Mouse (Mus musculus) lung, postnatal 10 days (tissue): Measurements from ENCODE around the gene Trmt13.
A peak's percentile ranks its signal among the peaks of the same experiment; 100 is the strongest.
"Not testable (repeated sequence)": the region's sequence is repeated elsewhere in the genome, so short reads cannot be mapped to it uniquely, and the experiment has no call there.

Experiments
- DNase-seq: peaks from one replicate; pipeline ENCODE4 v3.0.0; 2021

The Trmt13 gene

DNA sequence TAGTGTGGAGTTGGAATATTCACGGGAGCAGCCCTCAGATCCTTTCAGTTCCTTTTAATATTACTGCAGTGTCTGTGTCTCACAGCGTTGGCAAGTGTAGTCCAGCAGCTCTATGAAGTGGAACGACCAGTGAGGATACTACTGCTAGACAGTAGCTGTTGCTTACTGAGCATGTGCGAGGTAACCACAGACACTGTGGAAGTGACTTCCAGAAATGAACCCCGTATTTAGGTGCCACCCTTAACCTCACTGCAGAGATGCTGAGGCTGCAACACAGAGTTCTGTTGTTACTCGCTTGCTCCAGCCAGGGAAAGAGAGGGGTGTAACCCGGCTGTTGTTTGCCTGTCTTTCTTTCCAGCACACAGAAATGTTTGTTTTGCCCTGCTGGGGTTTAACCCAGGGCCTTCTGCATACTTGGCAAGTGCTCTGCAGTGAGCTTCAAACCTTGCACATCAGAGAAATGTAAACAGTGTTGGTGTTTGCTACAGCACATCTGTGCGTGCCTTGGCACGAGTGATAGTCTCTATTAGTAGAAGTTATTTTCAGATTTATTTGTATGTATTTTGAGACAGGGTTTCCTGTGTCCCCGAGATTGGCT, at the start of gene Trmt13:
TSS of gene Trmt13 (minus strand) at position 293 of the 598 bp plus-strand sequence.
- DNase-seq: peak; percentile 51

DNA sequence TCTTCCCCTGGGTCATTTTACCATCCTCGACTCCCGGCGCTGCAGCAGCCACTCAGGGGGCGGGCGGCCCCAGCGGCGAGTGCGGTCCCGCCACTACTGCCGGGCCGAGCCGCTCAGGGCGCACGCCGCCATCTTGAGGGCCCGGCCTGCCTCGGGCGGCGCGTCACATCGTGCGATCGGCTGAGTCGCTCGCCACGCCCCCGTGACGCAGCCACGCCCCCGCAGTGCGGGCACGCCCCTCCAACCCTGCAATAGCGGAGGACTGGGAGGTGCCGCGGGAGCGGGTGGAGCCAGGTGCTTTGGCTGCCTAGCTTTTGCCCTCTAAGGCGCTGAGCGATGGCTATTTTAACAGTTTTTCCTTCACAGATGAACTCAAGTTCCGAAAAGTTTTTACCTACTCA, 48.1 kb upstream of the Trmt13 start, which contains the start of gene Mfsd14a:
TSS of gene Mfsd14a (minus strand) at position 215 of the 401 bp plus-strand sequence.
- peak; percentile 100 for DNase-seq

DNA sequence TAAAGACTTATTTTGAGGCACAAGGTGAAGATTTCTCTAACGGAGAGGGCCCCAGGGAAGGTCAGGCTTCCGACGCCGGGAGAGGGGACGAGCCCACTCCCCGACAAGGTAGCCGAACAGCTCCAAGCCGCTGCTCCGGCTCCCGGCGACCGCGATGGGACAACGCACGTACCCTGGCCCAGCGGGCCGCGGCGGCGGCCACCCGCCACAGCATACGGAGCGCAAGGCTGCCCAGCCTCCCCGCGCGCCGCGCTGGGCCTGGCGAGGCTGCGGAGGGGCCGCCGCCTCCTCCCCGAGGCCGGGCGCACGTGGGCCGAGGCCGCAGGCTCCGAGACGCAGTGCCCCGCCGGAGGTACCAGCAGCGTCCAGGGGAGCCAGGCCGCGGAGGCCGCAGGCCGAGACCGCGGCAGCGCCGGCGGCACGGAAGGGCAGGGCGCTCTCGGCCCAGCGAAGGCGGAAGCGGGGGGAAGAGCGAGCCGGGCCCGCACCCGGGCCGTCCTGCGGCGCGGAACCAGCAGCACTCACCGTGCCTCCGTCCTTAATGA, 47.6 kb upstream of the Trmt13 start:
- no peak for DNase-seq

DNA sequence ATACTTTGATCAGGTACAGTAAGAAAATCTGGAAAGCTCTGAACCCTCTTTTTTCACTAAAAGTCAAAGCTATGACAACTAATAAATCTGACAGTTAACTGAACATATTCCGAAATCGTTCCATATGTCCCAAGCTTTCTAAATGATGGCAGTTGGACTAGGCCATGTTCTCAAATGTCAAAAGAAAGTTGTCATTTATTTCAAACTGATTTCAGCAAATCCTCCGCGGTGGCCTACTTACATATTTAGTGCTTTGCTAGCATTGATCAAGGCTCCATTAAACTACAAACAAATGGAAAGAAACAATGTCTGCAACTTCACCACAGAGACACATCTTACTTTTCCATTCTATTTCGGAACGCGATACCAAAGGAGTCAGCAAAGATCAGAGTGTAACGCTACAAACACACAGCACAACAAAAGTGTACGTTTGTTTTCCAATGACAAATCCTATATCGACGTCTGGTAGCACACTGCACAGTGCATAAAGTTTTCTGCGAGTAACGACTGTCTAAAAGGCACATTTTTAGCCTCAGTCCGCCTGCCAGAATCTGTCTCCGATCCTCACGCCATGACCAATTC, 47.0 kb upstream of the Trmt13 start:
- DNase-seq: no peak

DNA sequence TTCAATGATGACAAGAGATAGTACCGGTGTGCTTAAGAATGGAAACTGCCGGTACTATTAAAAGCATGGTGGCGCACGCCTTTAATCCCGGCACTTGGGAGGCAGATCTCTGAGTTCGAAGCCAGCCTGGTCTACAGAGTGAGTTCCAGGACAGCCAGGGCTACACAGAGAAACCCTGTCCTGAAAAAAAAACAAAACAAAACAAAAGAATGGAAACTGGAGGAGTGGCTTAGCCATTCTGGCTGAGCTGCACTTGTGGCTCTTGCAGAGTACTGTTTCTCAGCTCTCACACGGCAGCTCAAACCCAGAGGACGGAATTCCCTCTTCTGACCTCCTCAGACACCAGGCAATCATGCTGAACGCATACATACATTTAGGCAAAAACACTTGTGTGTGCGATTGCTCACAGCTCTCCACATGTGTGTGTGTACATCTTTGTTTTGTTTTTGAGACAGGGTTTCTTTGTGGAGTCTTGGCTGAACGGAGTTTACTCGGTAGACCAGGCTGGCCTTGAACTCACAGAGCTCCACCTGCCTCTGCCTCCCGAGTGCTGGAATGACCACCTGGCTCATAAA, 45.6 kb upstream of the Trmt13 start:
- DNase-seq: no peak

DNA sequence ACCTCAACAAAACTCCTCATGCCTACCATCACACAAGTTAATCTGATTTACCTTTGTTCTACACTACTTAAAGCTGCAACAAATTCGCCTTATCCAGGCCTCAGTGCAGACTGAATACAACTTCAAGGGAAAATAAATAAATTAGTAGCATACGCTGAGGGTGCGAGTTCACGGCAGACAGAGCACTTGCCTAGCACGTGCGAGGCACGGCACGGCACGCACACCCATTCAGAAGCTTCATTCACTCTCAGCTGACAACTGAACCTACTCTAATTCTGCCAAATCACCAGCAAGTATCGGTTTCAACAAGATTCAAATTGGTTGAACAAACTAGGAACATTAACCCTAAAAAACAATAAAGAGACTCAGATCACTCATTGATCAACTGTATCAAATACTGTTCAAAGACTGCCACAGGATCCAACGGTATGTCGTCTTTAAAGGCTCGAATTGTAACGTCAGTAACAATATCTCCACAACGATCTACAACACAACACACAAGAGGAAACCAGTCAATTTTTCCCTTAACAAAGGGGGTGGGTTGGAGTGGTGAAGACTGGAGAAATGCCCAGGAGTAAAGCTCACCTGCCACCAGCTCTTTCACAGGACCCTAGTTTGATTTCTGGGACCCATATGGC, 44.7 kb upstream of the Trmt13 start:
- DNase-seq: no peak

DNA sequence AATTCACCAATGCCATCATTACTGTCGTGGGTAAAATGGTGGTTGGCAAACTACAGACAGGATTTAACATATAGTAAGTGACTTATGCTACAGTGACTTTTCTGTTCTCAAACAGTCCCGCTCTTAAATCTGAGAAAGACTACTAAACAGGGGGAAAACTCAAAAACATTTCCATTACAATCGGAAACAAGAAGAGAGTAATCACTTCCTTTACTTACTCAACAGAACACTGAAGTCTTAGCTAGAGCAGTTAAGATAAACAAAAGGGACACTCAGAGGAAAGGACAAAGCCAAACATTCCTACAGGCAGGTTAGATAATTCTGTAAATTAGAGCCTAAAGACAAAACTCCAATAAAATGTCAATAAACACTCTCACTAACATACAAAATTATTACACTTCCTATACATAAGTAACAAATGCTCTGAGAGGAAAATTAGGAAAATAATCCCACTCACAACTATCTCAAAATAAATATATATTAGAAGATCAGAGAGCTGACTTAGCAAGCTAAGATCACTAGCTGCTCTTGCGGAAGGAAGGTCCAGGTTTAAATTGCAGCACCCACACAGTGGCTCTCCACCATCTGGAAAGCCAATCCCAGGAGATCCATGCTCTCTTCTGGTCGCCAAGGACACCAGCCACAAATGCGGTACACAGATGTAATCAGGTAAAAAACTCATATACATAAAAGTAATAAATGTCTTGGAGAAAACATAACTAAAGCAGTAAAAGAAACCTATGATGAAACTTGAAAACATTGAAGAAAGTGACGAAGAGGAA, 42.0 kb upstream of the Trmt13 start:
- DNase-seq: no peak

DNA sequence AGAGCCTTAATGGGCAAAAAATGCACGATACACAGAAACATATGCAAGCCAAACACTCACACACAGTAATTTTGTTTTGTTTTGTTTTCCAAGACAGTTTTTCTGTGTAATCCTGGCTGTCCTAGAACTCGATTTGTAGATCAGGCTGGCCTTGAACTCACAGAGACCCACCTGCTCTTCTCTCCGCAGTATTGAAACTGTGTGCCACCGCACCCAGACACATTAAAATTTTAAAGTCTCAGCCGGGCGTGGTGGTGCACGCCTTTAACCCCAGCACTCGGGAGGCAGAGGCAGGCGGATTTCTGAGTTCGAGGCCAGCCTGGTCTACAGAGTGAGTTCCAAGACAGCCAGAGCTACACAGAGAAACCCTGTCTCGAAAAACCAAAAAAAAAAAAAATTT, 39.7 kb upstream of the Trmt13 start:
- not testable (repeated sequence) for DNase-seq

DNA sequence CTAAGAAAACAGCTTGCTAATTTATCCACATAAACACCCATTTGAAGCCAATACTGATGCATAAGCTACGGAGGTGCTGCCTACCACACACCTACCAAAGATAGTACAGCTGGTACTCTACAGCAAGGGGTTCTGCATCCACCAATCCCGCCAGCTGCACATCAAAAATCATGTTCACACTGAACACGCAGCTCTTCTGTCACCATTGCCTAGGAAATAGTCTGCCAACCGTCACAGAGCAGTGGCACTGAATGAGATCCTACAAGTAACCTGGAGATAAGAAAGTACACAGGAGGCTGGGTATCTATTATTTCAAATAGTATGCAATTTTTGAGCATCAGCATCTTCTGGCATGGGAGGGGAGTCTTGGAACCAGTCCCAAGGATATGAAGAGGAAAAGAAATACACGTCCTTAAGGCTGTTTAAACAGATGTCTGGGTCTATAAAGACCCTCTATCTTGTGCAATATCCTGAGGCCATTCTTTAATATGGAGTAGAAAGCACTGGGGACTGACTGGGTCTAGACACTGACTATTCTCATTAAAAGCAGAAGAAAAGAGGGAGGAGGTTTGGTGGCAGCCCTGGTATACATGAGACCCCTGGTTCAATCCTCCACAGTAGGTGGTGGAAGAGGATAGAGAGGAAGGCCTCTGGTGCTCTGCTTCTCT, 39.0 kb upstream of the Trmt13 start:
- DNase-seq: no peak

DNA sequence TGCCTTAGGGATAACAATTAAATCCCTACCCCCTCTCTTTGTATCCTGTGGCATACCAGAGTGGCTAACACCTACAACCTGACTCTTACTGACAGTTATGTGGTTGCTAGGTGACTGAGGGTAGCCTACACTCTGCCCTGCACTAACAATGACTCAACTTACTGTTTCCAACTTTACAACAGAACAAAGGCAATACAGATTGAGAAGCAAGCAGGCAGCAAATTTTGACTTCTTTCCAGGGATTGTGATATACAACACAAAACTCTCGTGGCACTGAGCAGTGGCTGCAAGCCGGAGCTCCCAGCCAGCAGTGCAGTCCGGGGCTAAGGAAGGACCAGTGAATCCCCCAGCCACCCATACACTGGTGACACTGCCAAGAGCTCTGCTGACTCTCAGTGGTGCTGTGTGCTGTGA, 37.7 kb upstream of the Trmt13 start:
- DNase-seq: no peak

DNA sequence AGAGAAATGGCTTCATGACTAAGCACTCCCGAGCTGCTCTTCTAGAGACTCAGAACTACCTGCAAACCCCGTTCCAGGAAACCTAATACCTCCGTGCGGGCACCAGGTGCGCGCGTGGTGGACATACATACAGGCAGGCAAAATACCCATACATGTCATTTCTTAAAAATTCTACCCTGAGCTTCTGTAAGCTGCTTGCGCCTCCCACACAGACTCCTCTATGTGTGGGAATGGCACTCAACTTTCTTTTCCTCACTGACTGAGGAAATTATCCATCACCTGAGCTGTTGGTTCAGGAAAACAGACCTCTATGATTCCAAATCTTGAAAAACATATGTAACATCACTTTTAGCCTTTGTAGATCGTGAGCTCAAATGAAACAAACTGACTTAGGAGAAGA, 36.3 kb upstream of the Trmt13 start:
- no peak for DNase-seq

DNA sequence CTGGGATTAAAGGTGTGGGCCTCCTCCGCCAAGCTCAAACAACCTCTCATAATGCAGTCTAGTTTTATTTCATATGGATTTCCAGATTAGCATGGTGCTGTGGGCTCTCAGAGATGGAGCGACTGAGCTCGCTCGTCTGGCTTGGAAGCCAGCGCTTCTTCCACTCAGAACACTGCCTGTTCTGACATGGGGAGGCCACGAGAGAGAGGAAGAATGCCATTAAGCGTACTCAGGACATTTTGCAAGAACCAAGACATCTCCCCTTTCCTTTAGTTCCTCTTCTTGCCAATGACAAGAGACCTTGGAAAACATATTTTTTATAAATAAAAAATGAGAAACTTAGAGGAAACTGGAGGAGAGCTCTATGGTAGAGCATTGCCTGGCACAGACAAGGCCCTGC, 34.4 kb upstream of the Trmt13 start:
- DNase-seq: no peak

DNA sequence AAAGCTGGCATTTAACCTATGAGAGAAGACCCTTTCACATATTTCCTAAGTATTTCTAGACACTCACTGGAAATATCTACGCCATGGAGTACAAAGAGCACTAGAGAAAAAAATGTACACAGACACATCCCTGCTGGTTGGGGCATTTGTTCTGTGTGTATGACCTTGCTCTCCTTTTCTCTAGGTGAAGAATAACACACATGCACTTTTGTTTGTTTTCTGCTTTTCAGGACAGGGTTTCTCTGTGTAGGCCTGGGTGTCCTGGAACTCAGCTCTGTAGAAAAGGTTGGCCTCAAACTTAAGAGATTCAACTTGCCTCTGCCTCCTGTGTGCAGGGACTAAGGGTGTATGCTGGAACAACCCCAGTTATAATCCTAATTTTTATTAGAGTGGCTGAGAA, 32.0 kb upstream of the Trmt13 start:
- DNase-seq: no peak

DNA sequence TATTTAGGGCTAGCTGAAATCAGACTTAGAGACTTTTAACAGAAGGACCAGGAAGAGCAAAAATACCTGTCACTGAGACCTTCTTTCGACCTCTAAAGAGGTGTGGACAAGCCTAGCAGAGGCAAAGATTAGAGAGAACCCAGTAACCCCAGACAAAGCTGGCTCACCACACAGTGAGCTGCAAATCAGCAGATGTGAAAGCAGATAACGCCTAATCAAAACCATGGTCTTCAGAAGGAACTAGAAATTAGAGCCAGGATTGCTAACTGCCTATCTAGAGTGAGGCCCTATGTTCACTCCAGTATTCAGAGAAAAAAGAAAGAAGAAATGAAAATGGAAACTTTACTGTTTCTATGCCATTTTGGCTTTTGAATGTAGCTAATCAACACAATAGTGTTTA, 28.0 kb upstream of the Trmt13 start:
- no peak for DNase-seq

DNA sequence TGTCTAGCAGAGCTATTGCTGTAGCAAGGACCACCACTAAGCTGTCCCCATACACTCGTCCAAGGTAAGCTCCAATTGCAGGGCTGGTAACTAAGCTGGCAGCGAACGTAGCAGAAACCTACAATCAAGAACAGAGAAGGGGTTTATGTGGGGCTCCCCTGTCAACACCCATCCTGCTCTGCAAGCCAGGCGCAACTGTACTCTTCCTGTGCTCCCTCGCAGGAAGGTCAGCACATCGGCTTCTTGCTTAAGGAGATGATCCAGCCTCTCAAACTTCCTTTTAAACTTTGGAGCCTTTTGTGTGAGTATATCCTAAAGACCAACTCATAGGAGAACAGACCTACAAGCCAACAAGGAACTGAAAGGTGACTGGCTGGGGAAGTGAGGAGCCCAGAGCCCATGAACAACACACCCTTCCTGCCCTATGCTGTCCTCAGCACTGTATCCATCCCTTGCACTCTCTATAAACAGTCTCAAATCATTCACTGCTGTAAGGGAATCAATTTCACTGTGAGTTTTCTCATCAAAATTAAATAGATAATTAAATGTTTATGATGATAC, 27.5 kb upstream of the Trmt13 start:
- no peak for DNase-seq

DNA sequence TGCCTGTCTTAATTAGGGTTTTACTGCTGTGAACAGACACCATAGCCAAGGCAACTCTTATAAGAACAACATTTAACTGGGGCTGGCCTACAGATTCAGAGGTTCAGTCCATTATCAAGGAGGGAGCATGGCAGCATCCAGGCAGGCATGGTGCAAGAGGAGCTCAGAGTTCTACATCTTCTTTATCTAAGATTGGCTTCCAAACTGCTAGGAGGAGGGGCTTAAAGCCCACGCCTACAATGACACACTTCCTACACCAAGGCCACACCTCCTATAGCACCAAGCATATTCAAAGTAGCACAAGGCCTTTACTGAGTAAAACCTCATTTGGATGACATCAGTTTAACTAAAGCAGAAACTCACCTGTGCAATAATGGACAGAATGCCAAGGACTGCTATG, 25.6 kb upstream of the Trmt13 start:
- DNase-seq: no peak

DNA sequence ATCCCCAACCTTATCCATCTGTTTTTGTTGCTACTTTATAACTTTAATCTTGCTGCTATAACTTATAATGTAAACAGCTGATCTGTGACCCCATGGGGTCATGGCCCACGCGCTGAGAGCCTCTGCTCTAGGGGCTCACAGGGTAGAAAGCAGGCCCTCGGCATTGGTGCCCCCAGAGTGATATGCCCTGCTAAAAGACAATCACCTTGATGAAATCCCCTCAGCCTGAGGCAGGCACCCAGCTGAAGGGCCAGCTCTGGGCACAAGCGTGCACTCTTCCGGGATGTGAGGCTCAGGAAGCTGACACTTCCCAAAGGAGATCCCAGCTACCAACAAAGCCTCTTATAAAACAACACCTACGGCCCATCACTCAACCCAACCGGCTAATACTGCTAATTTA, 24.2 kb upstream of the Trmt13 start:
- DNase-seq: no peak

DNA sequence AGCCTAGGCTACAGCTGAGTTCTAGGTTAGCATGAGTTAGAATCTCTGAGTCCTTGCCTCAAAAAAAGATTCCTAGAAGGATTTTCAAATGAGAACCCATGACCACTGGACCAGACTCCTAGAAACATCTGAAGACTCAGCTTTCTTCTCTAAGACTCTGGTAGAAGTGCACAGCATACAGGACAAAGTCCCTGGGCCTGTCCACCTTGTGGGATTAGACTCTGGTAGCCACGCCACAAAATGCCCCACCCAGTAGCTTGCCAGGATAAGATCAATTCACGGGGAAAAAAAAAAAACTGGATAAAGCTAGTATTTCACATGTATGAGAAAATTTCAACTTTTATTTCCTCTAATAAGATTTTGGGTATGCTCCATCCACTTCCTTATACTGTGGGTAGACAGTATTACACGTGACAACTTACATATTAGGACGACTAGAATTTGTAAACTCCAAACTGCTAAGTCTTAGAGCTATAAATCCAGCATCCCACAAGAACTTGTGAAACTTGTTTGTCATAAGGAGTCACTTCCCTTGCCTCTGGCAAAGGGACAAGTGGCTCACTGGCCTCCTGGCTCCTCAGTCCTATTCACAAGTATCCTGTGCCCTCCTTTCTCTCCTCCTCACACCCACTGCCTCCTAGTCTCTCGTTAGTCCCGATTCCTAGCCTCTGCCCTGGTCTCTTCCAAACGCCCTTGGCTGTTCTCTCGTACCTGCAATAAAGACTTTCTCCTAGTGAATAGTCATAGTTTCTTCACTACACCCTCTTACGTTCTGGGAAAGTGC, 23.5 kb upstream of the Trmt13 start:
- no peak for DNase-seq

DNA sequence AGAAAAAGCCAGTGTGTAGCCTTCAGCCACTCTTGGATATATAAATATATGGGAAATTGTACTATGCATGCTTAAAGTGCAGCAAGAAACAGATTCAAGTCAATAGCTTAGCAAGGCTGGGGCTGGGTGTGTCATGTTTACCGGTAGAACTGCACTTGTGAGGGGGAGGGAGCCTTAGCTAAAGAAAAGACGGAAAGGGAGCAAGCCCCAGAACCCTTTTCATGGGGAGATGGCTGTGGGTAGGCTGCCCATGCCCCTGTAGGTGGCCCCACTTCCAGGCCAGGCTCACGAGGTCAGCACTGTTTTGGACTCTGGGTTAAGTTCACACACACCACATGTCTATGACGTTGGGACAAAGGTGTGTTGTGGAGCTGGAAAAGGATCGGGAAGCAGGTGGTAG, 21.4 kb upstream of the Trmt13 start:
- DNase-seq: no peak

DNA sequence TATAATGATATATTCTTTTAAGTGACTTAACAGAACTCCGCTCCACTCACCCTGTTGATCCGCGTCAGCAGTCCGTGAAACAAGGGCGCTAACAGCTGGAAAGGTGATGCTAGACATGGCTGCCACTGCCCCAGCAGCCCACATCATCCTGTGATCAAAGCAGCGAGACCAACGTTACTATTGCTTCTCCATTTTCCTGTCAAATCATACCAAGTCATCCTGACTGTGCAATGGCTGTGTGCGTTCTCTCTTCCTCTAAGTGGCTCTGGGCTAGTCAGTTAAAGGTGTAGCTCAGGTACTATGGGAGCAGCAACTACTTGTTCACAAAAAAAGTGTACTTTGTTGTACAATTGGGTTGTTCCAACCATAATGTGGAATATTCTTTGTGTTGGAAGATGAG, 20.5 kb upstream of the Trmt13 start:
- DNase-seq: no peak

DNA sequence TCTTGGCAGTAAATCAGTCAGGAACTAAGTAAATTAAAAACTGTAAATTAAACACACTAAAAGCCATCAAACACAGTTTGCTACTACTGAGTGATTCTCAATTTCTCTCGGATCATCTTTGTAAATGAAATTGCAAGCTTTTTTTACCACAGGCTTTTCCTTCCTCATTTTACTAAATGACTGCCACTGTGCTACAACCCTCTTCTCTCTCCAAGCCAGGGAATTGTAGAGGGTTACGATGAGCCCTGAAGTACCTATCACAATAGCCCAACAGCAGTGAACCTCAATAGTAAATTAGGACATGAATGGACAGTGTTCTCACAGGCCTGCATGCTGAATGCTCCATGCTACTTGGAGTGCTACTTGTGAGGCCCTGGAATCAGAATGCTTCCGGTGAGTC, 19.7 kb upstream of the Trmt13 start:
- no peak for DNase-seq
